21 mouse cellular contexts compared by ENCODE assay signal in the genomic region with DNA sequence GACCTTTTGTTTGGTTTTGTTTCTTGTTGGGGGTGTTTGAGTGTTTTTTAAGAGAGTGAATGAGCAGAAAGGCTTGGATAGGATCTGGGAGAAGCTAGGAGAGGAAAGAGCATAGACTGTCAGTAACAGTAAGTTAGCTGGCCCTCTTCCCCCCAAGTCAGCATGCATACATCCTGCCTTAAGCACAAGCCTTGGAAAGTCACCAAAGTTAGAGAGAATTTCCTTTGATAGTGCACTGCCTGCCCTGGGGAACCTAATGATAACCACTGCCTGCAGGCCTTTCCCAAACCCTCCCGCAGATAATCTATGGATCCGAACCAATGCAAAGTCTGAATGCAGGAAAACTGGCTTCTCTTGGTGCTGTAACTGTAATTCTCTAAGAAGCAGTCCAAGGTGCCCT.
A peak's percentile ranks its signal among the peaks of the same experiment; 100 is the strongest.
DNase-seq lines count a peak whose midpoint lies in the region; ATAC-seq and TF ChIP-seq lines count a peak whose summit lies in the region.
"Had no signal": no experiment of that assay in that cellular context is flagged by ENCODE, and none has a peak within 500 bp of the region (broad histone marks: within the 10 kb centered on the region; RNA-seq: fewer than 3 reads in every experiment).

No protein-coding gene starts in this region.

- WGBS in heart, embryonic 10.5 days, result 55% methylated on average over 2 of the region's 2 CpGs
- WGBS in heart, postnatal 0 days, result 56% methylated on average over 2 of the region's 2 CpGs
- WGBS in lung, embryonic 16.5 days, result 78% methylated on average over 2 of the region's 2 CpGs
- 58% methylated on average over 2 of the region's 2 CpGs for WGBS in limb, embryonic 15.5 days

- no peak for TF ChIP-seq EP300 in heart, postnatal 0 days (IDR thresholded peaks at IDR 0.05; ENCODE audit: low read depth)

- no peak overlapping the region for H3K4me3 ChIP-seq in heart, embryonic 10.5 days
- no peak overlapping the region for H3K4me3 ChIP-seq in heart, postnatal 0 days (ENCODE audit: low read depth, low read length)
- H3K4me3 ChIP-seq in lung, embryonic 16.5 days (ENCODE audit: low read length), result no peak overlapping the region
- no peak overlapping the region for H3K4me3 ChIP-seq in limb, embryonic 15.5 days
- H3K4me3 ChIP-seq: hindbrain, embryonic 12.5 days; layer of hippocampus, adult 2 months; liver, embryonic 12.5 days; myocyte had no signal

- H3K9me3 ChIP-seq in heart, embryonic 10.5 days, result no peaks in the 10 kb centered on the region
- 0 out of 2 replicates have a peak, but pooled peaks cover 9% of the 10 kb centered on the region for H3K9me3 ChIP-seq in heart, postnatal 0 days (replicated peaks; ENCODE audit: control insufficient read depth, low read length)
- H3K9me3 ChIP-seq in lung, embryonic 16.5 days (ENCODE audit: control insufficient read depth, low read length), result peaks cover 4% of the 10 kb centered on the region
- peaks cover 6% of the 10 kb centered on the region; the same call in 1 of the 2 replicates for H3K9me3 ChIP-seq in limb, embryonic 15.5 days

- no peak for ATAC-seq in heart, postnatal 0 days (ENCODE audit: insufficient read depth, low read depth)
- ATAC-seq in lung, embryonic 16.5 days (ENCODE audit: low read depth), result no peak
- no peak for ATAC-seq in limb, embryonic 15.5 days (ENCODE audit: insufficient number of reproducible peaks, low FRiP score, low TSS enrichment, low read depth)
- no peak for ATAC-seq in erythroid progenitor cell, adult 5-6 weeks (replicated peaks; ENCODE audit: low FRiP score, poor library complexity, severe bottlenecking)
- ATAC-seq: inflammation-experienced regulatory T-cells, adult 6 months; liver, embryonic 12.5 days; lung, postnatal 0 days had no signal

- H3K9ac ChIP-seq in heart, postnatal 0 days (replicated peaks; ENCODE audit: low read depth, low read length), result no peak overlapping the region
- H3K9ac ChIP-seq in lung, embryonic 16.5 days (ENCODE audit: low read length), result no peak overlapping the region
- H3K9ac ChIP-seq in limb, embryonic 15.5 days, result no peak overlapping the region
- H3K9ac ChIP-seq: hindbrain, embryonic 12.5 days; liver, embryonic 12.5 days had no signal

- H3K36me3 ChIP-seq in heart, embryonic 10.5 days, result no peaks in the 10 kb centered on the region
- no peaks in the 10 kb centered on the region for H3K36me3 ChIP-seq in heart, postnatal 0 days (replicated peaks; ENCODE audit: control insufficient read depth, insufficient read depth, low read length)
- no peaks in the 10 kb centered on the region for H3K36me3 ChIP-seq in lung, embryonic 16.5 days (ENCODE audit: control insufficient read depth, insufficient read depth, low read length)
- no peaks in the 10 kb centered on the region for H3K36me3 ChIP-seq in limb, embryonic 15.5 days
- H3K36me3 ChIP-seq: G1E; hindbrain, embryonic 12.5 days; liver, embryonic 12.5 days had no signal

- H3K4me1 ChIP-seq in heart, embryonic 10.5 days, result no peaks in the 10 kb centered on the region
- 0 out of 2 replicates have a peak, but pooled peaks cover 7% of the 10 kb centered on the region for H3K4me1 ChIP-seq in heart, postnatal 0 days (ENCODE audit: control insufficient read depth, insufficient read depth)
- no peaks in the 10 kb centered on the region for H3K4me1 ChIP-seq in lung, embryonic 16.5 days (replicated peaks; ENCODE audit: control insufficient read depth, insufficient read depth, low read length)
- H3K4me1 ChIP-seq in limb, embryonic 15.5 days, result peaks cover 15% of the 10 kb centered on the region
- H3K4me1 ChIP-seq: hindbrain, embryonic 12.5 days; liver, embryonic 12.5 days had no signal

- H3K27me3 ChIP-seq in heart, embryonic 10.5 days (ENCODE audit: insufficient read depth, poor library complexity, severe bottlenecking), result no peaks in the 10 kb centered on the region
- H3K27me3 ChIP-seq in heart, postnatal 0 days (ENCODE audit: control insufficient read depth, insufficient read depth, low read length), result no peaks in the 10 kb centered on the region
- H3K27me3 ChIP-seq in lung, embryonic 16.5 days (ENCODE audit: control insufficient read depth, insufficient read depth, low read depth, low read length), result no peaks in the 10 kb centered on the region
- H3K27me3 ChIP-seq in limb, embryonic 15.5 days, result no peaks in the 10 kb centered on the region
- H3K27me3 ChIP-seq: hindbrain, embryonic 12.5 days; liver, embryonic 12.5 days had no signal

- H3K4me2 ChIP-seq in heart, postnatal 0 days (ENCODE audit: low read depth, low read length), result no peak overlapping the region
- H3K4me2 ChIP-seq in lung, embryonic 16.5 days (ENCODE audit: low read depth, low read length), result no peak overlapping the region
- no peak overlapping the region for H3K4me2 ChIP-seq in limb, embryonic 15.5 days
- H3K4me2 ChIP-seq: hindbrain, embryonic 12.5 days; liver, embryonic 12.5 days had no signal

- no peak for TF ChIP-seq CTCF in heart, postnatal 0 days (IDR thresholded peaks at IDR 0.05; ENCODE audit: low read depth)

- peak overlapping the region; percentile 62; the same call in 1 of the 2 replicates for H3K27ac ChIP-seq in heart, embryonic 10.5 days
- peak overlapping the region; percentile 72 for H3K27ac ChIP-seq in heart, postnatal 0 days (ENCODE audit: low read depth)
- peak overlapping the region; percentile 3; the same call in 1 of the 2 replicates for H3K27ac ChIP-seq in lung, embryonic 16.5 days (ENCODE audit: low read length)
- peak overlapping the region; percentile 86 for H3K27ac ChIP-seq in limb, embryonic 15.5 days
- H3K27ac ChIP-seq: hindbrain, embryonic 12.5 days; layer of hippocampus, adult 2 months; liver, embryonic 12.5 days had no signal

- intact Hi-C loops in heart, postnatal 25 days (cut with DNase I), result no loop called here

- DNase-seq in heart, embryonic 10.5 days (ENCODE audit: low spot score), result no peak
- no peak for DNase-seq in heart, postnatal 25 days (ENCODE audit: low spot score)
- peak; percentile 55 for DNase-seq in heart, postnatal 0 days (ENCODE audit: low spot score)
- DNase-seq in heart, adult 11 months, result no peak
- DNase-seq in lung, postnatal 4 days, result no peak
- DNase-seq: adrenal gland, postnatal 25 days; cerebellum, adult 11-12 months; cerebellum, postnatal 25 days; kidney, postnatal 10 days; midbrain, embryonic 14.5 days; thymus, postnatal 14 days had no signal

Comparison
In these comparisons a context has a peak if more than half of its experiments do, and no peak if none do; other contexts are left out.
1. H3K27ac ChIP-seq: peak in every context shown above with its lines; median percentile 86 in limb, embryonic 15.5 days; 72 in heart, postnatal 0 days; 62 in heart, embryonic 10.5 days; 3 in lung, embryonic 16.5 days.